Mouse (Mus musculus) stomach, embryonic 15.5 days (tissue): ENCODE results near the gene Rcl1. TPM values are rescaled to one million over a fixed set of nuclear protein-coding genes. Genes with fewer than 3 reads are reported as not detected.

Experiments used
- microRNA counts: library from miRNA; unstranded; fragments of <30 nt; microRNA quantifications from one replicate; lab custom pipeline; 2016
- microRNA-seq: library from miRNA; unstranded; fragments of <30 nt; microRNA quantifications from one replicate; pipeline ENCODE4, GENCODE M21; 2016
- polyA plus RNA-seq: library from polyadenylated mRNA; unstranded; fragments of >200 nt; fragmentation: Nextera tagmentation; extraction: Ambion mirVana; gene quantifications from 2 replicates; pipeline ENCODE4 v1.2.1, GENCODE M21; 2015

The Rcl1 gene
- polyA plus RNA-seq, 1 experiment from 2014 or later: 57.0 TPM

MicroRNA genes within 50 kb of the gene (microRNA counts, 519-probe panel; counts per million panel counts)
- 2,503 counts per million, percentile 56 among the panel's probes with 10 or more counts for microRNA mmu-miR-101b (lab: Ali Mortazavi, UCI)

Small RNA genes lying within 50 kb of the gene (microRNA-seq; reads per million reads assigned to microRNA genes)
- gene Mir101b: 1,653 reads per million, percentile 79 among the genes with 10 or more reads in this experiment

Other genes with a start within 250 kb of the Rcl1 start
- gene Plpp6, start 137.4 kb upstream of the Rcl1 start, polyA plus RNA-seq: 10.3 and 10.7 TPM in 2 replicates
- gene 4430402I18Rik, start 133.6 kb upstream of the Rcl1 start, polyA plus RNA-seq: 0.85 and 1.9 TPM in 2 replicates
- gene Cdc37l1, start 111.0 kb upstream of the Rcl1 start, polyA plus RNA-seq: 33.5 and 33.9 TPM in 2 replicates
- 107 and 115 TPM in 2 replicates for gene Ak3, start 53.4 kb upstream of the Rcl1 start, polyA plus RNA-seq
- 10.2 and 10.5 TPM in 2 replicates for gene Jak2, start 150.5 kb downstream of the Rcl1 start, polyA plus RNA-seq
- 6.2 and 8.0 TPM in 2 replicates for gene Insl6, start 224.0 kb downstream of the Rcl1 start, polyA plus RNA-seq
- gene Rln1, start 233.3 kb downstream of the Rcl1 start, polyA plus RNA-seq: 0.13 and 0.32 TPM in 2 replicates